Mouse (Mus musculus) ES-E14 (cell line): Measurements from ENCODE around the gene Ebf1.

Source experiments
- HCFC1 ChIP-seq: IDR thresholded peaks from 2 replicates; pipeline ENCODE4 v1.6.1; 2012; ENCODE audit warnings: low read length, inconsistent platforms, borderline replicate concordance; ENCODE audit not compliant: insufficient read depth
- MAFK ChIP-seq: IDR thresholded peaks from 2 replicates; pipeline ENCODE4 v1.6.1; 2014; ENCODE audit warnings: mild to moderate bottlenecking, low read depth, low read length, inconsistent platforms; ENCODE audit not compliant: insufficient read depth

DNA sequence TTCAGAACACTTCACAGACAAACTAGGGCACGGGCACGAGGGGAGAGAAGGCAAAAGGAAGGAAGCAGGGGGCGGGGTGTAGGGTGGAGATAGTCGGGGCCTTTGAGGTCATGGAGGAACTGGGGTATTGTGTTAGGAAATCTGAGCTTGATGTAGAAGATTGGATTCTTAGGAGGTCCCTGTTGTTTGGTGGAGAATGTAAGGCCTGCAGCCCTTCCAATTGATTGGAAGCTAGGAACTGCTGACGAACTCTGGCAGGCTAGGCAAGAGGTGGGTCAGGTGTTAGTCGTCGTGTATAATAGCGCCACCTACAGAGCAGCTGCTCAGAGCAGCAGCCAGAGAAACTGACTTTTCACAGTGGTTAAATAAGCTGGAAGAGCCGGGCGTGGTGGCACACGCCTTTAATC is 35.8 kb upstream of the Ebf1 start:
- TF ChIP-seq MAFK (no peak), HCFC1 (no peak)
